Mouse (Mus musculus) ES-E14 (cell line): ENCODE data around the gene Kctd20. TPM values are rescaled to one million over a fixed set of nuclear protein-coding genes. Genes with fewer than 3 reads are reported as not detected.
A peak's percentile ranks its signal among the peaks of the same experiment; 100 is the strongest.

ENCODE experiments used
- DNase-seq: peaks from one replicate; pipeline ENCODE4 v3.0.0-alpha.2; 2013; ENCODE audit warnings: low read depth, low spot score
- H3K27ac ChIP-seq: 2 replicates; pipeline ENCODE4 v1.5.1; 2012; ENCODE audit warnings: low read depth, mild to moderate bottlenecking, low read length, moderate library complexity, mixed read lengths; ENCODE audit not compliant: poor library complexity, insufficient read depth, severe bottlenecking
- H3K36me3 ChIP-seq: 2 replicates; pipeline ENCODE4 v1.6.1; 2012; ENCODE audit warnings: mild to moderate bottlenecking, low read length, moderate library complexity, mixed read lengths; ENCODE audit not compliant: control insufficient read depth, poor library complexity, insufficient read depth, severe bottlenecking
- H3K4me1 ChIP-seq, 2 experiments: fragments of 150-350 bp in 1 of 2; sonication (generic) in 1 of 2; 2 replicates each; pipeline ENCODE4 v1.6.1; 2012; ENCODE audit warnings: low read length in 2 of 2, mild to moderate bottlenecking in 1 of 2, mixed read lengths in 1 of 2; ENCODE audit not compliant: control insufficient read depth in 2 of 2, insufficient read depth in 2 of 2, poor library complexity in 1 of 2
- H3K4me3 ChIP-seq, 2 experiments: fragments of 150-350 bp in 1 of 2; sonication (generic) in 1 of 2; 2 replicates each; pipeline ENCODE4 v1.5.1; 2012; ENCODE audit warnings: low read length in 2 of 2, low read depth in 1 of 2, mild to moderate bottlenecking in 1 of 2, mixed read lengths in 1 of 2; ENCODE audit not compliant: insufficient read depth in 1 of 2, poor library complexity in 1 of 2, severe bottlenecking in 1 of 2
- H3K9ac ChIP-seq: 2 replicates; pipeline ENCODE4 v1.6.1; 2012; ENCODE audit warnings: low read depth, mild to moderate bottlenecking, low read length, mixed read lengths; ENCODE audit not compliant: poor library complexity, insufficient read depth, severe bottlenecking
- H3K9me3 ChIP-seq: fragments of 150-350 bp; sonication (generic); 2 replicates; pipeline ENCODE4 v1.6.1; 2012; ENCODE audit warnings: low read depth, mild to moderate bottlenecking, low read length; ENCODE audit not compliant: control insufficient read depth, insufficient read depth
- CHD2 ChIP-seq: IDR thresholded peaks from 2 replicates; pipeline ENCODE4 v1.6.1; 2014; ENCODE audit warnings: mild to moderate bottlenecking, low read depth, low read length, inconsistent platforms
- HCFC1 ChIP-seq: IDR thresholded peaks from 2 replicates; pipeline ENCODE4 v1.6.1; 2012; ENCODE audit warnings: low read length, inconsistent platforms, borderline replicate concordance; ENCODE audit not compliant: insufficient read depth
- MAFK ChIP-seq: IDR thresholded peaks from 2 replicates; pipeline ENCODE4 v1.6.1; 2014; ENCODE audit warnings: mild to moderate bottlenecking, low read depth, low read length, inconsistent platforms; ENCODE audit not compliant: insufficient read depth
- ZC3H11A ChIP-seq: IDR thresholded peaks from 2 replicates; pipeline ENCODE4 v1.6.1; 2012; ENCODE audit warnings: low read depth, mild to moderate bottlenecking, inconsistent platforms, low read length, borderline replicate concordance
- ZNF384 ChIP-seq: IDR thresholded peaks from 2 replicates; pipeline ENCODE4 v1.6.1; 2012; ENCODE audit warnings: low read depth, low read length, inconsistent platforms
- in situ Hi-C, 2 experiments: fragments of 600-800 bp; cut with MboI; formaldehyde crosslinking; loops; one replicate each; pipeline ENCODE4 v1.15.1; 2025; ENCODE audit warnings: low sequenced_read_pairs in 2 of 2, inconsistent platforms in 1 of 2; ENCODE audit not compliant: unreplicated experiment in 2 of 2
- total RNA-seq: library from RNA; depleted of rRNA; stranded (reverse); fragments of 300-350 nt; gene quantifications from 2 replicates; pipeline ENCODE4 v1.2.3, GENCODE M21; 2012; rRNA removed

The Kctd20 gene
- 39.6 and 46.9 TPM in 2 replicates for total RNA-seq

DNA sequence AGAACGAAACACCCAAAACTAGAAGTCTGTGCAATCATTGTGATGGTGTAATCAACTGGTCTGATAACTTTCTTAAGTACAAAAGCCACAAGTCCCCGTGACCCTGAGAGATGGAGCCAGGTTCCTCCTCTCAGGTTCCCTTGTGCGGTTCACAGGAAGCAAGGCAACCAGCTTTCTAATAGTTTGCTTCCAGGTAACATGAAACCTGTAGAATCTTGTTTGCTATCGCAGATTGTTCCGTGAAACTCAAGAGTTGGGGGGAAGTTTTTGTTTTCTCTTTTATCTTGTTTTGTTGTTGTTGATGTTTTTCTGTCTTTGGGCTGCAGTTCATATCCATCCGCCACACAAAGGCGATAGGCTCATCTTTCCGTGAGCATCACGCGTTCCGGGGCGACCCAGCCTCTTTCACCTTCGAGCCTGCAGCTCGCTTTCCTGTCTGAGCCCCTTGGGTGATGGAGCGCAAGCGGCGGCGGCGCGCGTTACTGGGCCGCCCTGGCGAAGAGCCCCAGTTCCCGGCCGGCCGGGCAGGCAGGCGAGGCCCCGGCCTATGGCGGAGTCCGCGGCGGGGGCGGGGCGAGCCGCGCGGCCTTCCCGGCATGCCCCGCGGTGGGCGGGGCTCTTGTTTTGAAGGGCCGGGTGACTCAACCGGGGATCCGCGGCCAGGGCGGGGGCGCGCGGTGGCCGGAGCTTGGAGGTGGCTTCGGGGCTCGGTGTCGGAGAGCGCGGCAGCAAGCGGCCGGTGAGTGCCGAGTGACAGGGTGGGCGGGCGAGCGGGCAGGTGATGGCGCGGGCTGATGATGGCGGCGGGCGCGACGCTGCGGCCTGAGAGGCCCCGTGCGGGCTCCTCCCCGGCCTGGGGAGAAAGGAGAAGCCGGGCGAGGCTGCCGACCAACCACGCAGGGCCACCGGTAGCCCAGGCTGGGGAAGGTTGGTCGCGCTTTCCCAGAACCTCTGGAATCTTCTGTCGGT, at the start of gene Kctd20:
Gene Kctd20, plus strand, starts transcription at position 120 of the 969 bp plus-strand sequence.
- H3K9ac ChIP-seq = peak within 1 kb of the TSS; percentile 94
- in situ Hi-C loops = no loop called here
- H3K4me1 ChIP-seq = peaks cover 6 to 7% of the 10 kb centered on the region in 2 experiments; a peak in 3 of 4 replicates
- peak; percentile 72 for DNase-seq
- no peaks in the 10 kb centered on the region for H3K9me3 ChIP-seq
- TF ChIP-seq ZNF384 (no peak), HCFC1 (peak; percentile 75; the same call in 1 of the 2 replicates), ZC3H11A (no peak)
- peaks cover 2% of the 10 kb centered on the region; the same call in 1 of the 2 replicates for H3K36me3 ChIP-seq
- peak within 1 kb of the TSS; percentile 76 to 92 for H3K4me3 ChIP-seq
- peak within 1 kb of the TSS; percentile 91 for H3K27ac ChIP-seq

- no peaks in the 10 kb centered on the region for H3K9me3 ChIP-seq
- in situ Hi-C loops = no loop called here
- TF ChIP-seq ZC3H11A = no peak
- TF ChIP-seq ZNF384 = no peak
- no peak for TF ChIP-seq MAFK
- no peak for TF ChIP-seq HCFC1
- TF ChIP-seq CHD2 = no peak
- no peaks in the 10 kb centered on the region for H3K36me3 ChIP-seq
- DNase-seq = no peak
- no peak overlapping the region for H3K4me3 ChIP-seq
- H3K9ac ChIP-seq = no peak overlapping the region; the same call in 1 of the 2 replicates
- H3K27ac ChIP-seq = no peak overlapping the region
- peaks cover 4 to 13% of the 10 kb centered on the region in 2 experiments; a peak in 3 of 4 replicates for H3K4me1 ChIP-seq
Observed at GRCm38 (mm10) chr17:28904546-28905376, 47.0 kb upstream of the Kctd20 start.

DNA sequence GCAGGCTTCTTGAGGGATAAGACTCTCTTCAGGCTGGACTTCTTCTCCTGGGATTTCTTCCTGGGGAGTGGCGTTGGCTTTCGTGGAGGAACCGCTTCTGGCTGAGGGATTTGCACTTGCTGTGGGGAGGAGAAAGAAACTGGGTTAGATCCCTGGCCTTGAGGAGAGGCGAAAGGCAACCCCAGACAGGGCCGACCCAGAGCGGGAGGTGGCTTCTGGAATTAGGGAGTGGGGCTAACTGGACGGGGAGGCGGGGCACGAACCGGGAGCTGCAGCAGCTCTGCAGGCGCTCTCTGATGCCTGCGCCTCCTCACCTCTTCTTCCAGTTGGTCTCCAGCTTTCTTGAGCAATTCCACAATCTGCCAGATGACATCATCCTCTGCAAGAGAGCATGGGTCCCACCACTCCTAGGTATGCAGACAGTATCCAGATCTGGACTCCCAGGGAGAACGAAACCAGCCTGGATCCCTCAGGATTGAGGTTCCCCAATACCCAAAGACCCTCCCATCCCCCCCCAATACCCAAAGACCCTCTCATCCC, 46.3 kb upstream of the Kctd20 start:
- H3K9ac ChIP-seq = no peak overlapping the region; the same call in 1 of the 2 replicates
- H3K36me3 ChIP-seq = no peaks in the 10 kb centered on the region
- H3K4me1 ChIP-seq = peaks cover 0 to 18% of the 10 kb centered on the region in 2 experiments; a peak in 1 of 4 replicates
- no peak overlapping the region for H3K27ac ChIP-seq
- no peak for TF ChIP-seq MAFK
- no peak for TF ChIP-seq CHD2
- no peak for TF ChIP-seq ZC3H11A
- no peak for TF ChIP-seq HCFC1
- TF ChIP-seq ZNF384 = no peak
- H3K4me3 ChIP-seq = no peak overlapping the region
- no peak for DNase-seq
- no peaks in the 10 kb centered on the region for H3K9me3 ChIP-seq
- in situ Hi-C loops = no loop called here

DNA sequence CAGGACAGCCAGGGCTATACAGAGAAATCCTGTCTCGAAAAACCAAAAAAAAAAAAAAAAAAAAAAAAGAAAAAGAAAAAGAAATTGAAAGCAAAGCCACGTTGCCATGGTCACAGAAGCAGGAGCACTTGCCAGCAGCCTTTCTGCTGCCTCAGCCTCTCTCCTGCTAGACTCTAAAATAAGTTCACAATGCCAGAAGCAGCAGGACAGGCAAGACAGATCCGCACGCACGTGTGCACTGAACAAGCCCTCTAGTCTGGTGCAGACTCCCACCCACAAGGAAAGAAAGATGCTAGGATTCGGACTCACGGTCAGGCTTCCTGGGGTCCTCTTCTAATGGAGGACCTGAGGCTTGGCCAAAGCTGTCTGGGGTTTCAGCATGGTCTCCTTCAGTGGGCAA, 43.8 kb upstream of the Kctd20 start:
- in situ Hi-C loops = no loop called here
- H3K27ac ChIP-seq = no peak overlapping the region
- DNase-seq = no peak

More for the DNA sequence above, 43.8 kb upstream of the Kctd20 start:
- no peaks in the 10 kb centered on the region for H3K36me3 ChIP-seq
- H3K9ac ChIP-seq = no peak overlapping the region
- no peak overlapping the region for H3K4me3 ChIP-seq
- TF ChIP-seq ZC3H11A (no peak), MAFK (no peak), CHD2 (no peak), HCFC1 (no peak), ZNF384 (no peak)
- H3K9me3 ChIP-seq = no peaks in the 10 kb centered on the region
- H3K4me1 ChIP-seq = peaks cover 0 to 18% of the 10 kb centered on the region in 2 experiments; a peak in 1 of 4 replicates
